Mouse (Mus musculus): ENCODE data around the gene 3830406C13Rik. TPM values are rescaled to one million over a fixed set of nuclear protein-coding genes. Genes with fewer than 3 reads are reported as not detected.
A peak's percentile ranks its signal among the peaks of the same experiment; 100 is the strongest.
"Not testable (repeated sequence)": the region's sequence is repeated elsewhere in the genome, so short reads cannot be mapped to it uniquely, and the experiment has no call there.

Gene 3830406C13Rik
- polyA plus RNA-seq (2015; fragmentation: Nextera tagmentation; extraction: Ambion mirVana), result 48.9 and 54.5 TPM in 2 replicates

DNA sequence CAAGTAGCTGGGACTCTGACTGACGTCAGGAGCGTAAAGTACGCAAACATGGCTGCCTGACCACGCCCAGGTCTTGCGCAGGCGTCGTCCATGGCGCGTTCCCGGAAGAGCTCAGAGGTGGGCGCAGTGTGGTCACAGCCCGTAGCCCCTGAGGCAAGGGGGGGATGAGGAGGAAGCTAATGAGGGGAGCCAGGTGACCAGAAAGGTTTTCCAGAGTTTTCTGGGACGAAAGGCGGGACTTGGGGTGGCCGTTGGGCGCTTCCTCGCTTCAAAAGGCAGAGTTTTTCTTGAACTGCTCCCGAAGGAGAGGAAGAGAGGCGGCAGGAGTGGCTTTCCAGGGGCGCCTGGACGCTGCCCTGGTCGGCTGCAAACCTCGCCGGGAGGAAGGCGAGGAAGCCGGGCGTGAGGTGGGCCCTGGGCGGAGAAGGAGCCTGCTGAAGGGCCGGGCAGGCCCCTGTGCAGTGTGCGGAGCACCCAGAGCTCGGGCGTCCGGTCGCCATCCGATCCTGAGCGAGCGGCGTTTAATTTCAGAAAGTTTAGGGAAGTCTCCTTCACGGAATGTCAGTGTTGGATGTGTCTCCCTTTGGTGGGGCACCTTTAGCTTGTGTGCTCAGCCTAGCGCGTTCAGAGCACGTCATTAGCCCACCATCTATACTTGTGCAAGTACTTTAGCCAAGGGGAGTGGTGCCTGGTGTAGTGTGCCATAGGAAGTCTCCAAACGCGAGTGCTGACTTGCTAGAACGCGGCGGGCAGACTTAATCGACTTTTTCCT lies at the start of gene 3830406C13Rik:
3830406C13Rik (plus strand) TSS at position 33 of the 772 bp plus-strand sequence.
- peak; percentile 98 for ATAC-seq (ENCODE audit: low FRiP score, low TSS enrichment)
- H3K9ac ChIP-seq (ENCODE audit: low read length), result peak within 1 kb of the TSS; percentile 96
- DNase-seq (ENCODE audit: low spot score), result peak; percentile 88
- no peaks in the 10 kb centered on the region for H3K27me3 ChIP-seq (ENCODE audit: control insufficient read depth, insufficient read depth, low read length)
- peak within 1 kb of the TSS; percentile 89 for H3K4me3 ChIP-seq (ENCODE audit: low read depth, low read length)
- no peaks in the 10 kb centered on the region for H3K4me1 ChIP-seq (replicated peaks; ENCODE audit: control insufficient read depth, insufficient read depth)
- TF ChIP-seq CTCF (IDR thresholded peaks at IDR 0.05; ENCODE audit: low read depth), result no peak
- TF ChIP-seq EP300 (optimal IDR thresholded peaks at IDR 0.05), result no peak
- peak within 1 kb of the TSS; percentile 98 for H3K27ac ChIP-seq (replicated peaks)
- peak within 1 kb of the TSS; percentile 71 for H3K4me2 ChIP-seq (replicated peaks; ENCODE audit: low read depth)
- no peaks in the 10 kb centered on the region for H3K36me3 ChIP-seq (ENCODE audit: control insufficient read depth, insufficient read depth, low read length)
- no peaks in the 10 kb centered on the region for H3K9me3 ChIP-seq (ENCODE audit: control insufficient read depth, low read length)
- under 1% methylated on average over 48 of the region's 48 CpGs for WGBS

DNA sequence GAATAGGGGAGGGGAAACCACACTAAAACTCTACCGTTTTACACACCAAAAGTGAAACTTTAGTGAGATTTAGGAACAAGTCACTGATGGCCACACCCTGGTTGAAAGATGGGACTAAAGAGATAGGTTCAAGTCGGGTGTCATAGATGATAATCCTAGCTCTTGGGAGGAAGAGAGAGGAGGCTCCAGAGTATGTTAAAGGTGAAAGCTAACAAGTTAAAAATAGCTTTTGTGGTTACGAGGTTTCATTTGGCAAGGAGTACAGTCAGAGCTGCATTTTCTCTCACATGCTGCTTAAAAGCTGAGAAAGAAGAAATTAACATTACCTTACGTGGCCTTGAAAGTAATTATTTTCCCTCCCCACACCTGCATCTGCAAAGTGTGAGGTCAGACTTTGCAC lies 40.2 kb upstream of the 3830406C13Rik start:
- no peak for ATAC-seq (ENCODE audit: low FRiP score, low TSS enrichment)
- H3K4me1 ChIP-seq (replicated peaks; ENCODE audit: control insufficient read depth, insufficient read depth), result no peaks in the 10 kb centered on the region
- WGBS, result 63% methylated on average over 4 of the region's 4 CpGs

GRCm38 (mm10) chr14:12276031-12276430 lies 7.9 kb upstream of the 3830406C13Rik start:
- no peak for ATAC-seq (ENCODE audit: low FRiP score, low TSS enrichment)
- H3K36me3 ChIP-seq (ENCODE audit: control insufficient read depth, insufficient read depth, low read length), result no peaks in the 10 kb centered on the region
- no peak for DNase-seq (ENCODE audit: low spot score)
- no peaks in the 10 kb centered on the region for H3K9me3 ChIP-seq (ENCODE audit: control insufficient read depth, low read length)
- no peaks in the 10 kb centered on the region for H3K4me1 ChIP-seq (replicated peaks; ENCODE audit: control insufficient read depth, insufficient read depth)
- H3K4me2 ChIP-seq (replicated peaks; ENCODE audit: low read depth), result no peak overlapping the region
- no peaks in the 10 kb centered on the region for H3K27me3 ChIP-seq (ENCODE audit: control insufficient read depth, insufficient read depth, low read length)
- 57% methylated on average over 3 of the region's 3 CpGs for WGBS
- H3K9ac ChIP-seq (ENCODE audit: low read length), result no peak overlapping the region
- no peak overlapping the region for H3K4me3 ChIP-seq (ENCODE audit: low read depth, low read length)
- TF ChIP-seq EP300 (optimal IDR thresholded peaks at IDR 0.05) (no peak), CTCF (IDR thresholded peaks at IDR 0.05; ENCODE audit: low read depth) (no peak)
- H3K27ac ChIP-seq (replicated peaks), result no peak overlapping the region

More for the DNA sequence above, 40.2 kb upstream of the 3830406C13Rik start:
- H3K9me3 ChIP-seq (ENCODE audit: control insufficient read depth, low read length), result no peaks in the 10 kb centered on the region
- no peak for TF ChIP-seq CTCF (IDR thresholded peaks at IDR 0.05; ENCODE audit: low read depth)
- TF ChIP-seq EP300 (optimal IDR thresholded peaks at IDR 0.05), result no peak
- no peak overlapping the region for H3K4me3 ChIP-seq (ENCODE audit: low read depth, low read length)
- no peak overlapping the region for H3K9ac ChIP-seq (ENCODE audit: low read length)
- no peak overlapping the region for H3K27ac ChIP-seq (replicated peaks)
- H3K36me3 ChIP-seq (ENCODE audit: control insufficient read depth, insufficient read depth, low read length), result no peaks in the 10 kb centered on the region
- H3K27me3 ChIP-seq (ENCODE audit: control insufficient read depth, insufficient read depth, low read length), result no peaks in the 10 kb centered on the region
- no peak overlapping the region for H3K4me2 ChIP-seq (replicated peaks; ENCODE audit: low read depth)
- no peak for DNase-seq (ENCODE audit: low spot score)

- Histone ChIP-seq H3K9me3 (ENCODE audit: control insufficient read depth, low read length) (no peaks in the 10 kb centered on the region), H3K9ac (ENCODE audit: low read length) (peak within 1 kb of the TSS; percentile 96), H3K27me3 (ENCODE audit: control insufficient read depth, insufficient read depth, low read length) (no peaks in the 10 kb centered on the region), H3K36me3 (ENCODE audit: control insufficient read depth, insufficient read depth, low read length) (no peaks in the 10 kb centered on the region), H3K4me2 (replicated peaks; ENCODE audit: low read depth) (peak within 1 kb of the TSS; percentile 71), H3K27ac (replicated peaks) (peak within 1 kb of the TSS; percentile 98), H3K4me3 (ENCODE audit: low read depth, low read length) (peak within 1 kb of the TSS; percentile 89), H3K4me1 (replicated peaks; ENCODE audit: control insufficient read depth, insufficient read depth) (no peaks in the 10 kb centered on the region)
- DNase-seq (ENCODE audit: low spot score) (no peak), ATAC-seq (ENCODE audit: low FRiP score, low TSS enrichment) (0 out of 2 replicates have a peak, but pooled peaks have one; percentile 35)
- WGBS, result 72% methylated on average over 6 of the region's 6 CpGs
- TF ChIP-seq EP300 (optimal IDR thresholded peaks at IDR 0.05) (no peak), CTCF (IDR thresholded peaks at IDR 0.05; ENCODE audit: low read depth) (no peak)
These were observed 332 bp upstream of the 3830406C13Rik start, which contains the start of gene Gm49355 for GRCm38 (mm10) chr14:12283641-12284040. Gene Gm49355, plus strand, starts transcription at chr14:12283976.

- H3K4me3 ChIP-seq (ENCODE audit: low read depth, low read length); H3K27me3 ChIP-seq (ENCODE audit: control insufficient read depth, insufficient read depth, low read length); DNase-seq (ENCODE audit: low spot score); H3K4me2 ChIP-seq (replicated peaks; ENCODE audit: low read depth); H3K27ac ChIP-seq (replicated peaks); ATAC-seq (ENCODE audit: low FRiP score, low TSS enrichment); H3K9me3 ChIP-seq (ENCODE audit: control insufficient read depth, low read length); H3K9ac ChIP-seq (ENCODE audit: low read length); H3K4me1 ChIP-seq (replicated peaks; ENCODE audit: control insufficient read depth, insufficient read depth); H3K36me3 ChIP-seq (ENCODE audit: control insufficient read depth, insufficient read depth, low read length): not testable (repeated sequence)
These were observed 5.8 kb downstream of the 3830406C13Rik start for GRCm38 (mm10) chr14:12289747-12290146.

- TF ChIP-seq CTCF (IDR thresholded peaks at IDR 0.05; ENCODE audit: low read depth) (no peak), EP300 (optimal IDR thresholded peaks at IDR 0.05) (no peak)
These were observed 12.4 kb downstream of the 3830406C13Rik start for GRCm38 (mm10) chr14:12296391-12296790.

More at GRCm38 (mm10) chr14:12296391-12296790, 12.4 kb downstream of the 3830406C13Rik start:
- H3K9me3 ChIP-seq (ENCODE audit: control insufficient read depth, low read length), result no peaks in the 10 kb centered on the region
- no peaks in the 10 kb centered on the region for H3K27me3 ChIP-seq (ENCODE audit: control insufficient read depth, insufficient read depth, low read length)
- H3K36me3 ChIP-seq (ENCODE audit: control insufficient read depth, insufficient read depth, low read length), result 0 out of 2 replicates have a peak, but pooled peaks cover 2% of the 10 kb centered on the region
- ATAC-seq (ENCODE audit: low FRiP score, low TSS enrichment), result no peak
- DNase-seq (ENCODE audit: low spot score), result no peak
- H3K4me2 ChIP-seq (replicated peaks; ENCODE audit: low read depth), result no peak overlapping the region
- H3K9ac ChIP-seq (ENCODE audit: low read length), result no peak overlapping the region
- no peak overlapping the region for H3K27ac ChIP-seq (replicated peaks)
- no peak overlapping the region for H3K4me3 ChIP-seq (ENCODE audit: low read depth, low read length)
- 90% methylated on average over 7 of the region's 7 CpGs for WGBS
- no peaks in the 10 kb centered on the region for H3K4me1 ChIP-seq (replicated peaks; ENCODE audit: control insufficient read depth, insufficient read depth)
